Mouse (Mus musculus) sigmoid colon, adult 10 weeks (tissue): ENCODE data around the gene Ccdc191. TPM values are rescaled to one million over a fixed set of nuclear protein-coding genes. Genes with fewer than 3 reads are reported as not detected.

Source experiments
- polyA plus RNA-seq: library from polyadenylated mRNA; stranded (reverse); fragments of 350-450 nt; fragmentation: Illumina TruSeq; extraction: RNeasy Lipid Tissue Mini Kit (QIAGEN cat#74804); gene quantifications from one replicate; pipeline ENCODE4 v1.2.3, GENCODE M21; 2014; ENCODE audit warnings: low read depth, low replicate concordance

Ccdc191 gene
- polyA plus RNA-seq = 9.6 TPM

GRCm38 (mm10) chr16:43889208-43890004 lies at the start of gene Ccdc191:
Gene Ccdc191 (plus strand): TSS chr16:43889800.

GRCm38 (mm10) chr16:43926341-43926859 lies 36.8 kb downstream of the Ccdc191 start, which contains the start of gene Qtrt2:
Gene Qtrt2 (minus strand): TSS chr16:43926809.

GRCm38 (mm10) chr16:43979328-43980109 lies 89.9 kb downstream of the Ccdc191 start, which contains the start of gene Zdhhc23:
Gene Zdhhc23 (minus strand): TSS chr16:43979791.

Other genes with a start within 250 kb of the Ccdc191 start
- 0.54 TPM for gene Tigit, start 225.7 kb upstream of the Ccdc191 start, polyA plus RNA-seq
- not detected for gene Drd3, start 135.8 kb upstream of the Ccdc191 start, polyA plus RNA-seq
- 17.6 TPM for gene Qtrt2, start 37.0 kb downstream of the Ccdc191 start, polyA plus RNA-seq
- gene Zdhhc23, start 90.0 kb downstream of the Ccdc191 start, polyA plus RNA-seq = 11.6 TPM
- 18.8 TPM for gene Gramd1c, start 173.5 kb downstream of the Ccdc191 start, polyA plus RNA-seq
- gene Atp6v1a, start 249.9 kb downstream of the Ccdc191 start, polyA plus RNA-seq = 99.0 TPM